8 mouse cellular contexts compared by ENCODE assay signal in genomic region chr2:151543063-151543895, GRCm38 (mm10). TPM values are rescaled to one million over a fixed set of nuclear protein-coding genes. Genes with fewer than 3 reads are reported as not detected.
A peak's percentile ranks its signal among the peaks of the same experiment; 100 is the strongest.
DNase-seq lines count a peak whose midpoint lies in the region; TF ChIP-seq lines count a peak whose summit lies in the region.

No protein-coding gene starts in this region.

- TF ChIP-seq POLR2A in cerebellum, adult 2 months (IDR thresholded peaks at IDR 0.05; ENCODE audit: borderline replicate concordance, insufficient read depth, low read length): no peak

- no peaks in the 10 kb centered on the region for H3K27me3 ChIP-seq in cerebellum, adult 2 months (ENCODE audit: control insufficient read depth, insufficient read depth, low read length)
- no peaks in the 10 kb centered on the region for H3K27me3 ChIP-seq in midbrain, embryonic 10.5 days (ENCODE audit: low read depth, poor library complexity, severe bottlenecking)

- H3K4me1 ChIP-seq in cerebellum, adult 2 months (ENCODE audit: control insufficient read depth, insufficient read depth, low read length): peaks cover 15% of the 10 kb centered on the region
- H3K4me1 ChIP-seq in midbrain, embryonic 10.5 days: peaks cover 35% of the 10 kb centered on the region

- peak overlapping the region; percentile 20 for H3K27ac ChIP-seq in cerebellum, adult 2 months (ENCODE audit: insufficient read depth, low read length)
- H3K27ac ChIP-seq in gastrocnemius, adult 2 months: peak overlapping the region; percentile 96
- H3K27ac ChIP-seq in midbrain, embryonic 10.5 days (replicated peaks): peak overlapping the region; percentile 97

- peak overlapping the region; percentile 96 for H3K4me3 ChIP-seq in cerebellum, adult 2 months (replicated peaks; ENCODE audit: insufficient read depth, low read depth, low read length)
- H3K4me3 ChIP-seq in gastrocnemius, adult 2 months: peak overlapping the region; percentile 90
- peak overlapping the region; percentile 98 for H3K4me3 ChIP-seq in midbrain, embryonic 10.5 days

- peak; percentile 49 to 60 for DNase-seq in frontal cortex, postnatal 10 days (ENCODE audit: low spot score in 2 of 2)
- no peak for DNase-seq in frontal cortex, postnatal 14 days (ENCODE audit: low spot score in 2 of 2)
- peak; percentile 27 to 38 for DNase-seq in cerebellum, adult 2 months
- peak; percentile 47 for DNase-seq in gastrocnemius, adult 2 months
- DNase-seq in induced T-regulatory cell, adult 2 months (ENCODE audit: low read depth): peak; percentile 78
- peak; percentile 36 to 57 for DNase-seq in left cerebral cortex, postnatal 25 days (ENCODE audit: low spot score in 2 of 2)
- peak; percentile 46 for DNase-seq in midbrain, embryonic 10.5 days (ENCODE audit: low spot score)
- peak; percentile 39 for DNase-seq in telencephalon, adult 2 months (ENCODE audit: low read depth, low spot score)

- H3K9me3 ChIP-seq in midbrain, embryonic 10.5 days (replicated peaks): no peaks in the 10 kb centered on the region

- TF ChIP-seq CTCF in cerebellum, adult 2 months (IDR thresholded peaks at IDR 0.05; ENCODE audit: borderline replicate concordance, insufficient read depth, low read depth, low read length): no peak
- TF ChIP-seq CTCF in gastrocnemius, adult 2 months (IDR thresholded peaks at IDR 0.05): no peak

- intact Hi-C loops in gastrocnemius, adult 2 months (cut with DNase I): loop anchor here (2.0 kb wide), 1 partner anchor 48 kb away; the partner anchor contains the start of gene Nsfl1c
- intact Hi-C loops in left cerebral cortex, postnatal 25 days (cut with DNase I): loop anchor here (2.0 kb wide), 1 partner anchor 32 kb away; no protein-coding TSS in a partner anchor

- peaks cover 41% of the 10 kb centered on the region for H3K36me3 ChIP-seq in midbrain, embryonic 10.5 days

- under 1% methylated on average over 21 of the region's 21 CpGs for WGBS in cerebellum, adult 2 months
- 2% methylated on average over 21 of the region's 21 CpGs for WGBS in midbrain, embryonic 10.5 days

RNA-seq across cellular contexts. Expression of gene Fkbp1a, which starts 1.0 kb away (rescaled TPM):
- polyA plus RNA-seq in cerebellum, adult 2 months (2012; rRNA removed): 271 and 283 TPM in 2 replicates
- 100 to 1,000 TPM; 159 to 181 TPM for total RNA-seq in gastrocnemius, adult 2 months (2021)
- 100 to 1,000 TPM; 710 to 729 TPM for total RNA-seq in left cerebral cortex, postnatal 25 days (2021)
- polyA plus RNA-seq in midbrain, embryonic 10.5 days (2016; fragmentation: Nextera tagmentation; extraction: Ambion mirVana): 581 and 591 TPM in 2 replicates

RNA-seq across cellular contexts. Expression of gene Sdcbp2, which starts 29.1 kb away (rescaled TPM):
- polyA plus RNA-seq in cerebellum, adult 2 months (2012; rRNA removed): 1.2 and 1.3 TPM in 2 replicates
- under 1 TPM; 0.56 to 0.75 TPM for total RNA-seq in gastrocnemius, adult 2 months (2021)
- total RNA-seq in left cerebral cortex, postnatal 25 days (2021): 1 to 10 TPM; 1.3 to 1.9 TPM
- 0.84 and 0.93 TPM in 2 replicates for polyA plus RNA-seq in midbrain, embryonic 10.5 days (2016; fragmentation: Nextera tagmentation; extraction: Ambion mirVana)

RNA-seq across cellular contexts. Expression of gene Nsfl1c, which starts 49.3 kb away (rescaled TPM):
- 146 TPM in 2 replicates for polyA plus RNA-seq in cerebellum, adult 2 months (2012; rRNA removed)
- 10 to 100 TPM; 83.1 to 84.4 TPM for total RNA-seq in gastrocnemius, adult 2 months (2021)
- 100 to 1,000 TPM; 134 to 138 TPM for total RNA-seq in left cerebral cortex, postnatal 25 days (2021)
- polyA plus RNA-seq in midbrain, embryonic 10.5 days (2016; fragmentation: Nextera tagmentation; extraction: Ambion mirVana): 298 and 305 TPM in 2 replicates

Comparison
In these comparisons a context has a peak if more than half of its experiments do, and no peak if none do; other contexts are left out.
1. DNase-seq: peak in frontal cortex, postnatal 10 days (2 of 2), cerebellum, adult 2 months (2 of 2), gastrocnemius, adult 2 months (single experiment), induced T-regulatory cell, adult 2 months (single experiment), left cerebral cortex, postnatal 25 days (2 of 2), midbrain, embryonic 10.5 days (single experiment) and telencephalon, adult 2 months (single experiment); none in frontal cortex, postnatal 14 days (0 of 2).
2. H3K27ac ChIP-seq: peak in every context shown above with its lines; median percentile 97 in midbrain, embryonic 10.5 days; 96 in gastrocnemius, adult 2 months; 20 in cerebellum, adult 2 months.
3. Peak in every context shown above with its lines, with median percentiles within 50 percentile points of each other: H3K4me3 ChIP-seq.